Mouse (Mus musculus) sigmoid colon, adult 10 weeks (tissue): ENCODE measurements around the gene Uqcrq. TPM values are rescaled to one million over a fixed set of nuclear protein-coding genes. Genes with fewer than 3 reads are reported as not detected.

Experiments used
- polyA plus RNA-seq: library from polyadenylated mRNA; stranded (reverse); fragments of 350-450 nt; fragmentation: Illumina TruSeq; extraction: RNeasy Lipid Tissue Mini Kit (QIAGEN cat#74804); gene quantifications from one replicate; pipeline ENCODE4 v1.2.3, GENCODE M21; 2014; ENCODE audit warnings: low read depth, low replicate concordance

Uqcrq gene
- 42.0 TPM for polyA plus RNA-seq

GRCm38 (mm10) chr11:53430670-53431346, at the start of gene Uqcrq, which contains the start of gene Gdf9:
Uqcrq (minus strand) TSS chr11:53430831.
Gdf9 (plus strand) TSS chr11:53431023.

GRCm38 (mm10) chr11:53479783-53480301, 49.2 kb upstream of the Uqcrq start, which contains the start of the genes Gm9945 and Sowaha:
Gm9945 (plus strand) TSS chr11:53480166.
Sowaha (minus strand) TSS chr11:53480274.

GRCm38 (mm10) chr11:53469968-53470695, 39.5 kb upstream of the Uqcrq start, which contains the start of gene Gm9837:
Gm9837 (minus strand) TSS chr11:53470479.

GRCm38 (mm10) chr11:53456474-53457371, 26.1 kb upstream of the Uqcrq start, which contains the start of the genes Gm10447 and Shroom1:
Gm10447 (minus strand) TSS chr11:53457110.
Shroom1 (plus strand) TSS chr11:53457205.

GRCm38 (mm10) chr11:53423036-53423435, 7.6 kb downstream of the Uqcrq start, which contains the start of gene Leap2:
Leap2 (minus strand) TSS chr11:53423170.

Other genes starting within 250 kb of the Uqcrq start
- 419 TPM for gene Hspa4, start 130.4 kb downstream of the Uqcrq start, polyA plus RNA-seq
- gene Zcchc10, start 106.2 kb downstream of the Uqcrq start, polyA plus RNA-seq: 28.0 TPM
- gene Aff4, start 80.0 kb downstream of the Uqcrq start, polyA plus RNA-seq: 181 TPM
- gene Leap2, start 7.7 kb downstream of the Uqcrq start, polyA plus RNA-seq: not detected
- not detected for gene Gdf9, start 192 bp upstream of the Uqcrq start, polyA plus RNA-seq
- 0.19 TPM for gene Gm10447, start 26.3 kb upstream of the Uqcrq start, polyA plus RNA-seq
- gene Shroom1, start 26.4 kb upstream of the Uqcrq start, polyA plus RNA-seq: not detected
- gene Gm9837, start 39.6 kb upstream of the Uqcrq start, polyA plus RNA-seq: not detected
- not detected for gene Gm9945, start 49.3 kb upstream of the Uqcrq start, polyA plus RNA-seq
- 3.4 TPM for gene Sowaha, start 49.4 kb upstream of the Uqcrq start, polyA plus RNA-seq
- gene Sept8, start 88.4 kb upstream of the Uqcrq start, polyA plus RNA-seq: 24.3 TPM
- gene Kif3a, start 136.5 kb upstream of the Uqcrq start, polyA plus RNA-seq: 12.0 TPM
- gene Il4, start 187.8 kb upstream of the Uqcrq start, polyA plus RNA-seq: not detected
- not detected for gene Il13, start 203.9 kb upstream of the Uqcrq start, polyA plus RNA-seq